Mouse (Mus musculus) T-helper 1 cell (primary cell): ENCODE measurements around the gene Tmprss11e.

Experiments used
- in situ Hi-C: fragments of 300-600 bp; cut with MboI, MseI; formaldehyde crosslinking; loops from one replicate; pipeline ENCODE4 v1.15.1; 2025; ENCODE audit warnings: high pct_unique_total_duplicates

Tmprss11e gene

DNA sequence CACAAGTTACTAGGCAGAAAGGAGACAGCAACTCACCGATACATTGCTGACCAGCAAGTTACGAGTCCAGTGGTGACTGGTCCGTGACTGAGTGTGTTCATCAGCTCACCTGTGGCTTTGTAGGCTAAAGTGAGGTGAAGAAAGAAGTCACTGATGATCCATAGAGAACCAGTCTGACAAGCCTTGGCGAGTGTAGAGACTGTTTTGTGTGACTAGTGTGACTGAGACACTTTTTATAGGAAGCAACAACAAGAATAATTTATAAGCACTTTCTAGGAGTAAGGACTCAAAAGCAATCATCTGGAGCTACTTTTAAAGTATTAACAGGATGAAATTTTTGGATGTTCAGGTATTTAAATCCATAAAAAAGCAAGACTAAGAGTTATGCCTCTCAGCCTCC lies at the start of gene Tmprss11e:
TSS of gene Tmprss11e (minus strand) at position 101 of the 400 bp plus-strand sequence.
- in situ Hi-C loops = no loop called here

DNA sequence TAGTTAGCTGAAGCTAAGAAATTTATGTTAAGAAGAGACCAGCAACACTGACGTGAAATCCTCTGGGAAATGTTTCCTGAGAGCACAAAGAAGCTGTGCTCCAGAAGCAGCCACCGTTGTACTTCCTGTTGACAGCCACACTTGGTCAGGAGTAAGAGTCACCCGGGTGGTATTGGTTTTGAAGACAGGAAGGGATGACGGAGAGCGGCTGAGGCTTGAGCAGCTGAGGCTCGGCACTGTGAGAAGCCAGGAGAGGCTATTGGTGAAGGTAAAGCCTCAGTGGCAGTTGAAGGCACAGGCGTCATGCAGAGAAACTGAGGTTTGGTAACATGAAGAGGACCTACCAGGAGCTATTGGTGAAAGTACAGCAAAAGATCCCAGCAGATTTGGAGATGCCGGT lies 47.2 kb upstream of the Tmprss11e start:
- in situ Hi-C loops = no loop called here

- in situ Hi-C loops = no loop called here
These were observed 46.6 kb upstream of the Tmprss11e start for GRCm38 (mm10) chr5:86792249-86792648.

GRCm38 (mm10) chr5:86789954-86790353 lies 44.3 kb upstream of the Tmprss11e start:
- in situ Hi-C loops = no loop called here

GRCm38 (mm10) chr5:86786798-86787197 lies 41.2 kb upstream of the Tmprss11e start:
- in situ Hi-C loops = no loop called here

GRCm38 (mm10) chr5:86784205-86784604 lies 38.6 kb upstream of the Tmprss11e start:
- in situ Hi-C loops = no loop called here

GRCm38 (mm10) chr5:86783059-86783458 lies 37.4 kb upstream of the Tmprss11e start:
- in situ Hi-C loops = no loop called here

DNA sequence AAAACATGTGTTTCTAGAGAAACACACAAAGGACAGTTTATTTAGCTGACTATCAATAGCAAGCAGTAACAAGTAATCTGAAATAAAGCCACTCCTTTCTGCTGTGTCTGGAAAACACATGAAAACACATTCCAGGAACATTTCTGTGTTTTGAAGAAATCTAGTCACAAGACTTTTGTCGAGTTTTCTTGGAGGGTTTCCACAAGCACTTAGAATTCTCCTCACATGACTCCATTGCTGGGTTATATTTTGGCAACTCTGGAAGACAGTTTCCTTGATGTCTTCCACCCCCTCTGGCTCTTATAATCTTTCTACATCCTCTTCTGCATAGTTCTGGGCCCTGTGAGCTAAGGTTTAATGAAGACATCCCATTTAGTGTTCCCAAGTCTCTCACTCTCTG lies 32.9 kb upstream of the Tmprss11e start:
- in situ Hi-C loops = loop anchor here (10.0 kb wide), 1 partner anchor 874 kb away; no protein-coding TSS in a partner anchor

DNA sequence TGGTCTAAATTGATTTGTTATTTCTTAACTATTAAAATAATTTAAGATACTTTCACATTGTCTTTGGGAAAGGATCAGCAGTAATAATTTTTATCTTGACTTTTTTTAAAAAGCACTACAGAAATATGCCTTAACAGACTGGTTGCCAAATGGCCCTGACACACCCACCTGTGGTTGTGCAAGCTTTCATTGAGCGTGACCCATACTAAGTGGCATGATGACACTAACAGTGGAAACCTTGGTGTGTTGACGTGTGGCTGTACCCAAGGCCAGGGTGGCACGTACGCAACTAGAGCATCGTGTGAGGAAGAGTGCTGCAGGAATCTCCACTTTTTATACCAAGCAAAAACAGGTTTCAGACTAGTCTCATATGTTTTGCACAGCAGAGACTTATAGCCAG lies 31.3 kb upstream of the Tmprss11e start:
- in situ Hi-C loops = loop anchor here (10.0 kb wide), 1 partner anchor 872 kb away; no protein-coding TSS in a partner anchor

- in situ Hi-C loops = loop anchor here (10.0 kb wide), 1 partner anchor 866 kb away; no protein-coding TSS in a partner anchor
These were observed 25.4 kb upstream of the Tmprss11e start for GRCm38 (mm10) chr5:86771010-86771409.

DNA sequence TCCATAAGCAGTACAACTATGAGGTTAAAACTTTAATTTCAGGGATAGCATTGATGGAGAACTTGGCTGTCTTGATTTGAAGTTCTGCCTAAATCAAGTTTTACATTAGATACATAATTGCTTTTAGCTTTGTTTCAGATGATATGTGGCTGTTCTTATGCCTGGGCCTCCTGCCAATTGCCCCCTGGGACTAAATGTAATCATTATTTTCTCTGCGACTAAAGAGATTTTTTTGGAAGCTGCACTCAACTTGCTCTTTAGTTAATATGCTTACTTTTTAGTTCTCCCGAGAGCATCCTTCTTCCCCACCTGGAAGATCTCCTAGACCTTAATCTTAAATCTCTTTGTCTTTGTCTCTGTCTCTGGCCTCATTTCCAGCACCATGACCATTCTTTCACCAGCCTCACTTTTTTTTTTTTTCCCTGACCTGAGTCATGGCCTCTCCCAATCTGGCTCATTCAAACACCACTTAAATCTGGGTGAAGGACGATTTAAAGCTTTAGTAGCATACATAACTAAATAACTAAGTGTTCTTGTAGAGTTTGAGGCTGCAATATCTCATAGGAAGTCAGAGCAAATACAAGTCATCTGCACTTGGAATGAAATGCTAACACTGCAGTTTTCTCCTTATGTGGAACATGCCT lies 23.5 kb upstream of the Tmprss11e start:
- in situ Hi-C loops = no loop called here

- in situ Hi-C loops = no loop called here
These were observed 2.8 kb downstream of the Tmprss11e start for GRCm38 (mm10) chr5:86742796-86743195.

DNA sequence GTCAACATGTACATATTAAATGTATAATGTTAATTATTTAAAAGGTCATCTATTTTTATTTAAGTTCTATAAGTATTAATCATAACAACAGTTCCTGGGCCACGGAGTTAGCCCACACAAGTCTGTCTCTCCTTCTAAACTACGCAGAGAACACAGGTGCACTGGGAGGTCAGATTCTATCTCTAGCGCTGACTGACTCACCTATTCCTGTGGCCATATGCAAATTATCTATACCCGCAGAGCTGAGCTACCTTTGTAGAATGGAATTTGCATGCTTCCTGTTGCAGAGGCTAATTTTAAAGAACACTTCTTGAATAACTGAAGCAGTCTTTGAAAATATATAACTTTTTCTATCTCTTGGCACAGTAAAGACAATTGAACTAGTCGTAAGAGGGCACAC lies 4.5 kb downstream of the Tmprss11e start:
- in situ Hi-C loops = no loop called here

GRCm38 (mm10) chr5:86735808-86736207 lies 9.8 kb downstream of the Tmprss11e start:
- in situ Hi-C loops = no loop called here

GRCm38 (mm10) chr5:86730587-86730986 lies 15.0 kb downstream of the Tmprss11e start:
- in situ Hi-C loops = no loop called here

- in situ Hi-C loops = no loop called here
These were observed 17.0 kb downstream of the Tmprss11e start for GRCm38 (mm10) chr5:86728574-86728973.

- in situ Hi-C loops = no loop called here
These were observed 18.6 kb downstream of the Tmprss11e start for GRCm38 (mm10) chr5:86727033-86727432.

GRCm38 (mm10) chr5:86725021-86725420 lies 20.6 kb downstream of the Tmprss11e start:
- in situ Hi-C loops = no loop called here

DNA sequence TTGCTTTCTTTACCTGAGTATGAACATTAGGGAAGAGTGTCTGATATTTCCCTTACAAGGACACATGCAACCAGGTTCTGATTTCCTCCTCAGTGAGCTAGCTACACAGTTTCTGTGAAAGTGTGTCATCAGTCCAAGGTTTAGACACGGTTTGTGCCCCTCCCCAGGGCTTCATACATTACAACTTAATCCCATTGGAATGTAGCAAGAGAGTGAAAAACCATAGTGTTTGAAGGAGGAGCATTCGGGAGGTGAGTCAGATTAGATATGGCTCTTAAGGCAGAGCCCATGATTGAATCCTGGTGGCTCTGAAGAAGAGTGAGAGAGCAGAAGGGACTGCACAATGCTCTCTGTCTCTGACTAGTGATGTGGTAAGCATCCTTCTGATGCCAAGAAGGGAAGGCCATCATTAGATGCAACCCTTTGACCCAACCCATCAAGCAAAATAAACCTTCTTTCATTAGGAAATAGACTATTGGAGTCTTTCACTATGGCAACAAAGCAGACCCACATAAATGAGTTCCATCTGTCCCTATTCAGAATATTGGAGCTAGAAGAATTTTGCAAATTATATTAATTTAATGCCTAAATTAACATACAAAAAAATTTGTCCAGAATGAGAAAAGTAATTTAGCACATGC lies 22.7 kb downstream of the Tmprss11e start:
- in situ Hi-C loops = loop anchor here (25.0 kb wide), 1 partner anchor 1514 kb away; no protein-coding TSS in a partner anchor

GRCm38 (mm10) chr5:86714967-86715366 lies 30.6 kb downstream of the Tmprss11e start:
- in situ Hi-C loops = loop anchor here (25.0 kb wide), 1 partner anchor 1522 kb away; no protein-coding TSS in a partner anchor

DNA sequence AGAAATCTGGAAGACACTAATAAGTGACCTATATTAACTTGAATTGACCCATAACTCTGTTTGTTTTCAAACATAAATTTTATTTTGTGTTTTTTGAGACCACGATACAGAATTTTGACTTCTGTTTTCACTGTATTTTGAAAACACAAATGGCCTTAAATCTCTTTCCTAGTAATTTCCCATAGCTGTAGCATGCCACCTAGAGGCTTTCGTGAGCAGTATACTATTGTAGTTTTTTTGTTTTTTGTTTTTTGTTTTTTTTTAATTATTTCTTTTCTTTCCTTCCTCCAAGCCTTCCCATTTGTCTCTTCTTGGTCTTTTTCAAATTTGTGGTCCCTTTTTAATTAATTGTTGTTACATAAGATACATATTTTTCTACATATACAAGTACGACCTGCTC lies 40.7 kb downstream of the Tmprss11e start:
- in situ Hi-C loops = loop anchor here (25.0 kb wide), 1 partner anchor 1532 kb away; no protein-coding TSS in a partner anchor

DNA sequence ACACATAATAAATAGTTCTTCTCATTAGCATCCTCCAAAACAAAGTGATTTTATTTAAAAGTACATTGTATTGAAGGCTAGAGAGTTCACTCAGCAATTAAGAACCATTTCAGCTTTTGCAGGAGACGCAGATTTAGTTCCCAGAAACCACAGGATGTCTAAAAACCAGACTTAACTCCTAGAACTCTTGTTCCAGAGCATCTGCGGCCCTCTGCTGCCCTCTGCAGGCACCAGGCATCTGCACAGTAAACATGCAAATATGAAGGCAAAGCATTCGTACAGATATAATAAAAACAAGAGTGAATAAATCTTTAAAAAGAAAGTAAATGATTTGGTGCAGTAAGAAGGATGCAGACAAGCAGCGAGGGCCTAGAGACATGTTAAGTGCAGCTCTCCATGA lies 60.9 kb downstream of the Tmprss11e start:
- in situ Hi-C loops = no loop called here

DNA sequence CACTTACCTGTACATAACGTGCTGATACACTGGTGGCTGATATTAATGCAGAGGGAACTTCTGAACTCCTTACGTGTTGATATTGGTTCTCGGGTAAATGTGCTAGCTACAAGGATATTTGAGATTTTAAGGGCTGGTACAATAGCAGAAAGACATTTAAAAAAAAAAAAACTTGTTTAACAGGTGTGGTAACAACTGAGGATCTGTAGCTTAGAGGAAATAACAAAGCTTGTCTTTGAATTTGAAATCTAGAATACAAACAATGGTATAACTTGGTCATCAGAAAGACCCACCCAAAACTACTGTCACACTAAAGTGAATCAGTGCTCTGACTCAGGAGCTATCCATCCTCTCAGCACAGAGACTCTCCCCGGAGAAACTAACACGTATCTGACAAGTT lies 69.4 kb downstream of the Tmprss11e start, which contains the start of gene Tmprss11b:
TSS of gene Tmprss11b (minus strand) at position 101 of the 400 bp plus-strand sequence.
- in situ Hi-C loops = no loop called here
